In the genomic region with DNA sequence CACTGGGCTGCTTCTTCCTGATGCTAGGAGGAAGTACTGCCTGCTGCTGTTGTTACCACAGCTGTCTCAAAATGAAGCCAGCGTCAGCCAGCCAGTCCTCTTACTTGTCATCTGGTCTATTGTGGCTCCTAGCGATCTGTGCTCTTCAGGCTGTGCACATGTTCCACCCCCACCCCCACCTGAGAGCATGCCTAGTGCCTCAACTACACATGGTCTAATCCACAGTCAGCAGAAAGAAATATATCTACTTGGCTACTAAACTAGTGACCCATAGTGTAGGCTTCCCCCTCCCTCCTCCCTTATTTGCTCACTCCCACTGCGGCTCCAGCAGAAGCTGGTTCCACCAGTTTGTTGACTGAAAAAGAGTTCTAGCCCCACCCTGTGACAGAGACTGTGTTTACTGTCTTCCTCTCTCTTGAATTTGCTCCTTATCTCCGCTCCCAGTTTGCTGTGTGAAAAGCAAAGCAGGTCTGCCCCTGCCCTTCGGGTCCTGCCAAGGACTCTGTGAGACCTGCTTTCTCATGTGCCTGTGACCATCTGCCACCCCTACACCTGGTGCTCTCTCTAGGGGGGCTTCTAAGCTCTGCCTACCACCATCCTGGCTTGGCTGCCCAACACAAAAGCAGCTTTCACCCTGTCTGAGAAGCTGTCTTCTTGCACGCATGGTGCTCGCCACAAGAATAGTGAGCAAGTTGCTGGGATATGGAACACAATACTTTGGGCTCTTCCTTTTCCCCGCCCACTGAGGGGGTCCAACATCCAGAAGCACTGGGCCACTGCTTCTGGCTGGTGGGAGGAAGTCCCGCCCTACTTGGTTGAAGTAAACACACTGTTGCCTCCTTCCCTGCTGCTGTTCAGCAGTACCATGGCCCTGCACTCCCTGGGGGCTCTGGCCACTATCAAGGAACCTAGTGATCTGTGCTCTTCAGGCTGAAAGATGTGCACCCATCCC, we compare ENCODE assay signal across 8 mouse cellular contexts. TPM values are rescaled to one million over a fixed set of nuclear protein-coding genes. Genes with fewer than 3 reads are reported as not detected.
DNase-seq lines count a peak whose midpoint lies in the region; ATAC-seq and TF ChIP-seq lines count a peak whose summit lies in the region.

No protein-coding gene starts in this region.

- H3K27me3 ChIP-seq in E14TG2a.4 (ENCODE audit: insufficient read depth, low read length), result no peaks in the 10 kb centered on the region
- no peaks in the 10 kb centered on the region for H3K27me3 ChIP-seq in embryonic facial prominence, embryonic 15.5 days
- H3K27me3 ChIP-seq in liver, embryonic 12.5 days (replicated peaks), result no peaks in the 10 kb centered on the region

- peak; percentile 73 for ATAC-seq in cerebellum, adult (ENCODE audit: insufficient number of reproducible peaks, low FRiP score, low TSS enrichment)
- ATAC-seq in embryonic facial prominence, embryonic 15.5 days (ENCODE audit: insufficient number of reproducible peaks, low FRiP score, low TSS enrichment, low read depth), result no peak
- 0 out of 2 replicates have a peak, but pooled peaks have one; percentile 42 for ATAC-seq in liver, embryonic 12.5 days
- ATAC-seq in monocyte, adult 5-6 weeks (replicated peaks; ENCODE audit: insufficient number of reproducible peaks, low FRiP score, low TSS enrichment, poor library complexity, severe bottlenecking), result no peak

- H3K9ac ChIP-seq in embryonic facial prominence, embryonic 15.5 days, result no peak overlapping the region
- H3K9ac ChIP-seq in liver, embryonic 12.5 days, result no peak overlapping the region

- H3K27ac ChIP-seq in embryonic facial prominence, embryonic 15.5 days (replicated peaks), result no peak overlapping the region
- no peak overlapping the region for H3K27ac ChIP-seq in liver, embryonic 12.5 days

- peak overlapping the region; percentile 56 for H3K4me3 ChIP-seq in E14TG2a.4 (replicated peaks; ENCODE audit: low read length)
- H3K4me3 ChIP-seq in embryonic facial prominence, embryonic 15.5 days (replicated peaks), result no peak overlapping the region
- no peak overlapping the region for H3K4me3 ChIP-seq in liver, embryonic 12.5 days

- H3K36me3 ChIP-seq in E14TG2a.4 (ENCODE audit: insufficient read depth, low read length), result no peaks in the 10 kb centered on the region
- H3K36me3 ChIP-seq in embryonic facial prominence, embryonic 15.5 days, result no peaks in the 10 kb centered on the region
- no peaks in the 10 kb centered on the region for H3K36me3 ChIP-seq in liver, embryonic 12.5 days

- H3K4me1 ChIP-seq in E14TG2a.4 (replicated peaks; ENCODE audit: low read depth, low read length), result peaks cover 15% of the 10 kb centered on the region; the same call in 1 of the 2 replicates
- H3K4me1 ChIP-seq in embryonic facial prominence, embryonic 15.5 days, result no peaks in the 10 kb centered on the region
- 0 out of 2 replicates have a peak, but pooled peaks cover 3% of the 10 kb centered on the region for H3K4me1 ChIP-seq in liver, embryonic 12.5 days

- no peak for TF ChIP-seq CTCF in E14TG2a.4 (conservative IDR thresholded peaks at IDR 0.05; ENCODE audit: low read length)

- H3K4me2 ChIP-seq in embryonic facial prominence, embryonic 15.5 days (replicated peaks), result peak overlapping the region; percentile 19; the same call in 1 of the 2 replicates
- H3K4me2 ChIP-seq in liver, embryonic 12.5 days, result peak overlapping the region; percentile 47

- no peak for DNase-seq in cerebellum, adult 8-10 months
- DNase-seq in kidney, adult 9 months, result no peak
- DNase-seq in adrenal gland, adult 2 months, result no peak

- peaks cover 18% of the 10 kb centered on the region for H3K9me3 ChIP-seq in E14TG2a.4 (ENCODE audit: low read length)
- H3K9me3 ChIP-seq in embryonic facial prominence, embryonic 15.5 days (replicated peaks), result no peaks in the 10 kb centered on the region
- no peaks in the 10 kb centered on the region for H3K9me3 ChIP-seq in liver, embryonic 12.5 days (replicated peaks)

- 50% methylated on average over 9 of the region's 9 CpGs for WGBS in embryonic facial prominence, embryonic 15.5 days
- WGBS in liver, embryonic 12.5 days (ENCODE audit: insufficient replicate concordance), result 21% methylated on average over 9 of the region's 9 CpGs

RNA-seq across cellular contexts. Expression of a gene that starts 14.0 kb away (rescaled TPM):
- 0.51 and 0.71 TPM in 2 replicates for polyA plus RNA-seq in embryonic facial prominence, embryonic 15.5 days (2015; fragmentation: Nextera tagmentation; extraction: Ambion mirVana)
- 0.29 and 0.38 TPM in 2 replicates for polyA plus RNA-seq in liver, embryonic 12.5 days (2016; fragmentation: Nextera tagmentation; extraction: Ambion mirVana)
- total RNA-seq in monocyte, adult 5-6 weeks (2017), result not detected in 3 replicates
- total RNA-seq in adrenal gland, adult 2 months (2021), result 1 to 10 TPM in 1 of 2 experiments, under 1 TPM in 1; 0.46 to 2.9 TPM
- 0.49 and 1.3 TPM in 2 replicates for polyA plus RNA-seq in adrenal gland, adult 2 months (2012; rRNA removed)

Comparison
In these comparisons a context has a peak if more than half of its experiments do, and no peak if none do; other contexts are left out.
1. ATAC-seq: peak in cerebellum, adult (single experiment) and liver, embryonic 12.5 days (single experiment); none in embryonic facial prominence, embryonic 15.5 days (single experiment) and monocyte, adult 5-6 weeks (single experiment).